In genomic region chr1:60342808-60343629, GRCm38 (mm10) we compare ENCODE assay signal across 8 mouse cellular contexts. TPM values are rescaled to one million over a fixed set of nuclear protein-coding genes. Genes with fewer than 3 reads are reported as not detected.
DNase-seq lines count a peak whose midpoint lies in the region; ATAC-seq and TF ChIP-seq lines count a peak whose summit lies in the region.

TSS of gene Cyp20a1 (plus strand) at chr1:60343323.

- no peaks in the 10 kb centered on the region for H3K27me3 ChIP-seq in forebrain, embryonic 15.5 days

- TF ChIP-seq CTCF in lung, adult 2 months (IDR thresholded peaks at IDR 0.05; ENCODE audit: insufficient read depth, low read length) = no peak

- intact Hi-C loops in heart, postnatal 25 days (cut with DNase I) = loop anchor here (5.0 kb wide), 1 partner anchor 64 kb away; the partner anchor contains the start of gene Abi2

- H3K36me3 ChIP-seq in ES-E14 (ENCODE audit: control insufficient read depth, insufficient read depth, low read length, poor library complexity, severe bottlenecking) = no peaks in the 10 kb centered on the region
- H3K36me3 ChIP-seq in forebrain, embryonic 15.5 days = peaks cover 7% of the 10 kb centered on the region; the same call in 1 of the 2 replicates

- no peaks in the 10 kb centered on the region for H3K4me1 ChIP-seq in ES-E14 (ENCODE audit: control insufficient read depth in 2 of 2, insufficient read depth in 2 of 2, low read length in 2 of 2, poor library complexity in 1 of 2)
- H3K4me1 ChIP-seq in forebrain, embryonic 15.5 days = peaks cover 12% of the 10 kb centered on the region
- H3K4me1 ChIP-seq in lung, adult 2 months (ENCODE audit: control insufficient read depth, insufficient read depth, low read length) = no peaks in the 10 kb centered on the region; the same call in 1 of the 2 replicates

- H3K4me2 ChIP-seq in forebrain, embryonic 15.5 days (replicated peaks) = peak within 1 kb of the TSS; percentile 81

- DNase-seq in ES-E14 (ENCODE audit: low read depth, low spot score) = peak; percentile 74
- DNase-seq in cerebellum, adult 11-12 months = peak; percentile 94
- DNase-seq in heart, postnatal 25 days (ENCODE audit: low spot score) = peak; percentile 91
- DNase-seq in layer of hippocampus, adult 18-20 months (ENCODE audit: low spot score in 2 of 2) = peak; percentile 91 to 93
- DNase-seq in lung, adult 2 months = peak; percentile 93
- peak; percentile 79 to 83 for DNase-seq in thymus, adult 18-20 months

- TF ChIP-seq POLR2A in lung, adult 2 months (IDR thresholded peaks at IDR 0.05; ENCODE audit: borderline replicate concordance, extremely low read depth, low read depth, low read length) = peak; percentile 88

- H3K4me3 ChIP-seq in ES-E14 (ENCODE audit: insufficient read depth in 1 of 2, low read depth in 1 of 2, low read length in 2 of 2, poor library complexity in 1 of 2, severe bottlenecking in 1 of 2) = peak within 1 kb of the TSS; percentile 78 to 91
- H3K4me3 ChIP-seq in forebrain, embryonic 15.5 days = peak within 1 kb of the TSS; percentile 91
- peak within 1 kb of the TSS; percentile 95 for H3K4me3 ChIP-seq in lung, adult 2 months (replicated peaks; ENCODE audit: extremely low read depth, low read depth, low read length)

- ATAC-seq in forebrain, embryonic 15.5 days (replicated peaks) = peak; percentile 98
- peak; percentile 84 for ATAC-seq in neutrophil, adult 5-6 weeks (ENCODE audit: extremely low read depth, insufficient number of reproducible peaks, low FRiP score, poor library complexity, severe bottlenecking)

- no peaks in the 10 kb centered on the region for H3K9me3 ChIP-seq in ES-E14 (ENCODE audit: control insufficient read depth, insufficient read depth, low read depth, low read length)
- no peaks in the 10 kb centered on the region for H3K9me3 ChIP-seq in forebrain, embryonic 15.5 days

- peak within 1 kb of the TSS; percentile 47 for H3K27ac ChIP-seq in ES-E14 (ENCODE audit: insufficient read depth, low read depth, low read length, poor library complexity, severe bottlenecking)
- peak within 1 kb of the TSS; percentile 93 for H3K27ac ChIP-seq in forebrain, embryonic 15.5 days (replicated peaks)

- in situ Hi-C loops in ES-E14 (cut with MboI; ENCODE audit: low sequenced_read_pairs in 2 of 2, unreplicated experiment in 2 of 2) = no loop called here

- H3K9ac ChIP-seq in ES-E14 (ENCODE audit: insufficient read depth, low read depth, low read length, poor library complexity, severe bottlenecking) = peak within 1 kb of the TSS; percentile 84
- H3K9ac ChIP-seq in forebrain, embryonic 15.5 days (replicated peaks) = peak within 1 kb of the TSS; percentile 69

- 2% methylated on average over 59 of the region's 60 CpGs for WGBS in forebrain, embryonic 15.5 days
- 1% methylated on average over 60 of the region's 60 CpGs for WGBS in lung, adult 2 months

TF ChIP-seq in ES-E14, 5 proteins besides CTCF, POLR2A, EP300 and RAD21:
- TF ChIP-seq MAFK (IDR thresholded peaks at IDR 0.05; ENCODE audit: insufficient read depth, low read depth, low read length) (no peak), CHD2 (IDR thresholded peaks at IDR 0.05; ENCODE audit: low read depth, low read length) (no peak), ZC3H11A (IDR thresholded peaks at IDR 0.05; ENCODE audit: borderline replicate concordance, low read depth, low read length) (0 out of 2 replicates have a peak, but pooled peaks have one; percentile 7), ZNF384 (IDR thresholded peaks at IDR 0.05; ENCODE audit: low read depth, low read length) (no peak), HCFC1 (IDR thresholded peaks at IDR 0.05; ENCODE audit: borderline replicate concordance, insufficient read depth, low read length) (0 out of 2 replicates have a peak, but pooled peaks have one; percentile 31)

RNA-seq across cellular contexts. Expression of gene Cyp20a1, which starts in this region (rescaled TPM):
- total RNA-seq in ES-E14 (2012; rRNA removed) = 45.9 and 51.0 TPM in 2 replicates
- polyA plus RNA-seq in forebrain, embryonic 15.5 days (2015; fragmentation: Nextera tagmentation; extraction: Ambion mirVana) = 10.7 and 11.1 TPM in 2 replicates
- total RNA-seq in heart, postnatal 25 days (2021) = 1 to 10 TPM; 9.1 to 9.4 TPM
- total RNA-seq in layer of hippocampus, adult 18-20 months (2021) = 10 to 100 TPM; 10.7 to 12.2 TPM
- polyA plus RNA-seq in lung, adult 2 months (2012; rRNA removed) = 6.1 and 9.1 TPM in 2 replicates
- 11.7 and 12.5 TPM in 2 replicates for total RNA-seq in neutrophil, adult 5-6 weeks (2017)

Comparison
In these comparisons a context has a peak if more than half of its experiments do, and no peak if none do; other contexts are left out.
1. Peak in every context shown above with its lines: DNase-seq, ATAC-seq, H3K4me3 ChIP-seq and H3K27ac ChIP-seq.